Mouse (Mus musculus): ENCODE results near the gene Htr6. TPM values are rescaled to one million over a fixed set of nuclear protein-coding genes. Genes with fewer than 3 reads are reported as not detected.

Htr6 gene
- polyA plus RNA-seq, 1 experiment from 2014 or later: 0.58 TPM

GRCm38 (mm10) chr4:139055744-139056143 is 19.6 kb downstream of the Htr6 start:
- no peak overlapping the region for H3K4me3 ChIP-seq (replicated peaks; ENCODE audit: low read length)
- H3K4me2 ChIP-seq (replicated peaks): no peak overlapping the region
- ATAC-seq (ENCODE audit: low FRiP score): no peak
- H3K36me3 ChIP-seq (replicated peaks; ENCODE audit: control insufficient read depth, insufficient read depth): no peaks in the 10 kb centered on the region
- DNase-seq (ENCODE audit: low spot score): no peak
- no peaks in the 10 kb centered on the region; the same call in 1 of the 2 replicates for H3K27me3 ChIP-seq (ENCODE audit: control insufficient read depth, insufficient read depth, low read length)
- H3K9ac ChIP-seq: no peak overlapping the region
- H3K27ac ChIP-seq: peak overlapping the region; percentile 6; the same call in 1 of the 2 replicates
- peaks cover 9% of the 10 kb centered on the region; the same call in 1 of the 2 replicates for H3K4me1 ChIP-seq (replicated peaks; ENCODE audit: control insufficient read depth, insufficient read depth, low read length)
- WGBS: 62% methylated on average over 3 of the region's 3 CpGs
- no peaks in the 10 kb centered on the region for H3K9me3 ChIP-seq (ENCODE audit: control insufficient read depth, low read length)

DNA sequence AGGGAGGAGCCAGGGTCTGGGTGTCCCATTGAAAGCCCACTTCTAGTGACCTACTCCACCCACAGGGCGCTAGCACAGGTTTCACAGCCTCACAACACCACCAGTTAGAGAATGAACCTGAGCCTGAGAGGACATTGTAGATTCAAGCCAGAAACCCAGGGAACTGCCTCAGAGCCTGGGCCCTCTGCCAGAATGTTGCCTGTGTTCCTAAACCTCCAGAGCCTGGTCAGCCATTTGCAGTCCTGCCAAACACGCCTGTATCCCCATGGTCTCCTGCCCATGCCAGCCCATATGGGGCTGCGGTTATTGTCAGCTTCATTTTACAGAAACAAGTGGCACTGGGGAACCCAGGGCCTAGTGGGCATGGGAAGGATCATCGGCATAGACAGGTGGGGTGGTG is 20.0 kb downstream of the Htr6 start:
- Histone ChIP-seq H3K36me3 (replicated peaks; ENCODE audit: control insufficient read depth, insufficient read depth) (no peaks in the 10 kb centered on the region), H3K4me1 (replicated peaks; ENCODE audit: control insufficient read depth, insufficient read depth, low read length) (peaks cover 9% of the 10 kb centered on the region; the same call in 1 of the 2 replicates), H3K27ac (peak overlapping the region; percentile 6; the same call in 1 of the 2 replicates), H3K9ac (no peak overlapping the region), H3K4me3 (replicated peaks; ENCODE audit: low read length) (no peak overlapping the region), H3K9me3 (ENCODE audit: control insufficient read depth, low read length) (no peaks in the 10 kb centered on the region), H3K27me3 (ENCODE audit: control insufficient read depth, insufficient read depth, low read length) (no peaks in the 10 kb centered on the region; the same call in 1 of the 2 replicates), H3K4me2 (replicated peaks) (no peak overlapping the region)
- ATAC-seq (ENCODE audit: low FRiP score) (no peak), DNase-seq (ENCODE audit: low spot score) (peak; percentile 67)
- WGBS: 60% methylated on average over 4 of the region's 4 CpGs

DNA sequence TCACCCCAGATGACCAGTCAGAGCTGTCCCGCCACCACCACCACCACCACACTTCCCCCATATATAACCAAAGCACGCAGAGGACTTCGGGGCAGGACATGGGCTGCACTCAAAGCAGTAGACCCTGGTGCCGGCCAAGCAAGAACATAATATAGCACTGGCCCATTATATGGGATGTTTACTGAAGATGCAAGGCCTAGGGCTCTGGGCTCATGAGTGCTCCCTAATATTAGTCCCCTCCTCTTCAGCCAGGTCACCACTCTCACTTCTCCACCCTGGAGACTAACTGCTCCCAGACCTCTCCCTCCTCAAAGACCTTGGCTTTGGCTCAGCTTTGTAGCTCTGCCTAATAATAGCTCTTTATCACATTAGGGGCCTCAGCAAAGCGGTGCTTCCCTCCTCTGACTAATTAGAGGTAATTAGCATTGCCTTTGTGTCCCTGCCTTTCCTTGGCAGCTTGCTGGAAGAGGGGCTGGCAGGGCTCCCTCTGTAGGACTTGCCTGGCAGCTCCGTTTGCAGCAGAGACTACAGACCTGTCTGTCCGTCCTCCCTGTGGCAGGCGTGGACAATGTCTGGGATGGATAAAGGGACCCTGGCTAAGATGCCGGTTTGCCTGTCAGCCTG is 21.0 kb downstream of the Htr6 start:
- Histone ChIP-seq H3K4me1 (replicated peaks; ENCODE audit: control insufficient read depth, insufficient read depth, low read length) (peaks cover 9% of the 10 kb centered on the region; the same call in 1 of the 2 replicates), H3K27ac (peak overlapping the region; percentile 50), H3K4me2 (replicated peaks) (no peak overlapping the region), H3K9ac (no peak overlapping the region), H3K4me3 (replicated peaks; ENCODE audit: low read length) (no peak overlapping the region), H3K9me3 (ENCODE audit: control insufficient read depth, low read length) (no peaks in the 10 kb centered on the region), H3K27me3 (ENCODE audit: control insufficient read depth, insufficient read depth, low read length) (no peaks in the 10 kb centered on the region; the same call in 1 of the 2 replicates), H3K36me3 (replicated peaks; ENCODE audit: control insufficient read depth, insufficient read depth) (no peaks in the 10 kb centered on the region)
- DNase-seq (ENCODE audit: low spot score) (peak; percentile 68), ATAC-seq (ENCODE audit: low FRiP score) (peak; percentile 69)
- 42% methylated on average over 9 of the region's 9 CpGs for WGBS

GRCm38 (mm10) chr4:139053391-139053790 is 22.0 kb downstream of the Htr6 start:
- no peaks in the 10 kb centered on the region for H3K9me3 ChIP-seq (ENCODE audit: control insufficient read depth, low read length)

DNA sequence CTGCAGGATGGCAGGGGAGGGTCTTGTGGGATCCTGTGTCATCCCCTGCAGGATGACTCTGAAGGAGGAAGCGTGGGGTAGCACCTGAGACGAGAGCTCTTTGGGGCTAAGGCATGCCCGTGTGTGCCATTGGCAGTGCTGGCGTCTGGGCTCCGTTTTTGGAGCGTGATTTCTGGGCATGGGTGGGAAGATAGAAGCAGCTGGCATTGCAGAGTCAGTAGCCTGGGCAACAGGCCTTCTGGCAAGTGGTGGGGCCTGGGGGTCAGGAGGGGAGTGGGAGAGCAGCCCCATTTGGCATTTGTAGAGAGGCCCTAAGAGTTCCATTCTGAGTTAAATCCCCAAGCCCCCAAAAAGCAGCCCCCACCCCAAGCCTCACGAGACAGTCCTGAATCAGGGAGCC is 22.6 kb downstream of the Htr6 start:
- no peak overlapping the region for H3K4me2 ChIP-seq (replicated peaks)
- H3K9ac ChIP-seq: no peak overlapping the region
- no peak overlapping the region for H3K27ac ChIP-seq
- WGBS: 59% methylated on average over 7 of the region's 7 CpGs
- no peaks in the 10 kb centered on the region for H3K9me3 ChIP-seq (ENCODE audit: control insufficient read depth, low read length)
- no peaks in the 10 kb centered on the region for H3K27me3 ChIP-seq (ENCODE audit: control insufficient read depth, insufficient read depth, low read length)
- ATAC-seq (ENCODE audit: low FRiP score) (no peak), DNase-seq (ENCODE audit: low spot score) (no peak)
- no peaks in the 10 kb centered on the region for H3K36me3 ChIP-seq (replicated peaks; ENCODE audit: control insufficient read depth, insufficient read depth)
- H3K4me1 ChIP-seq (replicated peaks; ENCODE audit: control insufficient read depth, insufficient read depth, low read length): peaks cover 9% of the 10 kb centered on the region; the same call in 1 of the 2 replicates
- H3K4me3 ChIP-seq (replicated peaks; ENCODE audit: low read length): no peak overlapping the region

More at GRCm38 (mm10) chr4:139053391-139053790, 22.0 kb downstream of the Htr6 start:
- H3K4me3 ChIP-seq (replicated peaks; ENCODE audit: low read length): no peak overlapping the region
- no peak overlapping the region for H3K27ac ChIP-seq
- ATAC-seq (ENCODE audit: low FRiP score) (no peak), DNase-seq (ENCODE audit: low spot score) (no peak)
- H3K27me3 ChIP-seq (ENCODE audit: control insufficient read depth, insufficient read depth, low read length): no peaks in the 10 kb centered on the region; the same call in 1 of the 2 replicates
- H3K9ac ChIP-seq: no peak overlapping the region
- 38% methylated on average over 5 of the region's 5 CpGs for WGBS
- no peaks in the 10 kb centered on the region for H3K36me3 ChIP-seq (replicated peaks; ENCODE audit: control insufficient read depth, insufficient read depth)
- no peak overlapping the region for H3K4me2 ChIP-seq (replicated peaks)
- peaks cover 9% of the 10 kb centered on the region; the same call in 1 of the 2 replicates for H3K4me1 ChIP-seq (replicated peaks; ENCODE audit: control insufficient read depth, insufficient read depth, low read length)

GRCm38 (mm10) chr4:139048518-139048917 is 26.9 kb downstream of the Htr6 start:
- no peaks in the 10 kb centered on the region for H3K4me1 ChIP-seq (replicated peaks; ENCODE audit: control insufficient read depth, insufficient read depth, low read length)
- no peak overlapping the region for H3K9ac ChIP-seq
- DNase-seq (ENCODE audit: low spot score) (no peak), ATAC-seq (ENCODE audit: low FRiP score) (no peak)
- H3K36me3 ChIP-seq (replicated peaks; ENCODE audit: control insufficient read depth, insufficient read depth): no peaks in the 10 kb centered on the region
- WGBS: 59% methylated on average over 6 of the region's 6 CpGs
- no peak overlapping the region for H3K4me2 ChIP-seq (replicated peaks)
- no peak overlapping the region for H3K4me3 ChIP-seq (replicated peaks; ENCODE audit: low read length)
- H3K27ac ChIP-seq: no peak overlapping the region
- no peaks in the 10 kb centered on the region for H3K27me3 ChIP-seq (ENCODE audit: control insufficient read depth, insufficient read depth, low read length)
- no peaks in the 10 kb centered on the region for H3K9me3 ChIP-seq (ENCODE audit: control insufficient read depth, low read length)

DNA sequence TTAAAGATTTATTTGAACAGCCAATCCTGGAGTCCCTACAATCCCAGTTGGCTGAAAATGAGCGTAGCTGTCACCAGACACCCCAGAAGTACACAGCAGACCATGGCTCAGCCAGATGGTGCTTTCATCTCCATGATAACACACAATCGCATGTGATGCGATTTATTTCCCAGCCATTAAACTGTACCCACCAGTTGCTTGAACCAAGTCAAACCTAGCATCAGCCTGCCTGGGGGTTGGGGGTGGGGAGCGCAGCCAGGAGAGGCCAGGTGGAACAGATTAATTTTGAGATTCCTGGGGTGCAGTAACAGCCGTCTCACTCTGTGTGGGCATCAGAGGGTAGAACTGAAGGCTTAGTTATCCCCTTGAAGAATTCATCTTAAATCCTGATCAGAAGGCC is 29.0 kb downstream of the Htr6 start:
- no peak for ATAC-seq (ENCODE audit: low FRiP score)
- H3K4me3 ChIP-seq (replicated peaks; ENCODE audit: low read length): no peak overlapping the region
- H3K4me2 ChIP-seq (replicated peaks): no peak overlapping the region
- H3K36me3 ChIP-seq (replicated peaks; ENCODE audit: control insufficient read depth, insufficient read depth): no peaks in the 10 kb centered on the region
- H3K27me3 ChIP-seq (ENCODE audit: control insufficient read depth, insufficient read depth, low read length): no peaks in the 10 kb centered on the region
- WGBS: 55% methylated on average over 5 of the region's 5 CpGs
- H3K4me1 ChIP-seq (replicated peaks; ENCODE audit: control insufficient read depth, insufficient read depth, low read length): no peaks in the 10 kb centered on the region
- H3K9me3 ChIP-seq (ENCODE audit: control insufficient read depth, low read length): no peaks in the 10 kb centered on the region
- no peak overlapping the region for H3K9ac ChIP-seq
- DNase-seq (ENCODE audit: low spot score): no peak
- no peak overlapping the region for H3K27ac ChIP-seq

GRCm38 (mm10) chr4:139044566-139044965 is 30.8 kb downstream of the Htr6 start:
- no peak overlapping the region for H3K4me3 ChIP-seq (replicated peaks; ENCODE audit: low read length)
- H3K27ac ChIP-seq: no peak overlapping the region
- no peak overlapping the region for H3K9ac ChIP-seq
- 90% methylated on average over 5 of the region's 5 CpGs for WGBS
- H3K4me1 ChIP-seq (replicated peaks; ENCODE audit: control insufficient read depth, insufficient read depth, low read length): peaks cover 15% of the 10 kb centered on the region; the same call in 1 of the 2 replicates
- no peaks in the 10 kb centered on the region for H3K27me3 ChIP-seq (ENCODE audit: control insufficient read depth, insufficient read depth, low read length)
- ATAC-seq (ENCODE audit: low FRiP score) (no peak), DNase-seq (ENCODE audit: low spot score) (no peak)
- no peak overlapping the region for H3K4me2 ChIP-seq (replicated peaks)
- H3K36me3 ChIP-seq (replicated peaks; ENCODE audit: control insufficient read depth, insufficient read depth): no peaks in the 10 kb centered on the region
- no peaks in the 10 kb centered on the region for H3K9me3 ChIP-seq (ENCODE audit: control insufficient read depth, low read length)

- no peak overlapping the region for H3K27ac ChIP-seq
- H3K9me3 ChIP-seq (ENCODE audit: control insufficient read depth, low read length): no peaks in the 10 kb centered on the region
- 83% methylated on average over 2 of the region's 2 CpGs for WGBS
- H3K4me3 ChIP-seq (replicated peaks; ENCODE audit: low read length): no peak overlapping the region
- no peak overlapping the region for H3K9ac ChIP-seq
- H3K4me1 ChIP-seq (replicated peaks; ENCODE audit: control insufficient read depth, insufficient read depth, low read length): peaks cover 20% of the 10 kb centered on the region
- H3K4me2 ChIP-seq (replicated peaks): no peak overlapping the region
- H3K36me3 ChIP-seq (replicated peaks; ENCODE audit: control insufficient read depth, insufficient read depth): no peaks in the 10 kb centered on the region
- no peaks in the 10 kb centered on the region for H3K27me3 ChIP-seq (ENCODE audit: control insufficient read depth, insufficient read depth, low read length)
- DNase-seq (ENCODE audit: low spot score) (no peak), ATAC-seq (ENCODE audit: low FRiP score) (no peak)
Measured at GRCm38 (mm10) chr4:139043600-139043999, 31.8 kb downstream of the Htr6 start.

Data from hindbrain, embryonic 14.5 days (tissue).